ENCODE assay signal across 8 mouse cellular contexts in genomic region chr14:52244041-52244689, GRCm38 (mm10). TPM values are rescaled to one million over a fixed set of nuclear protein-coding genes. Genes with fewer than 3 reads are reported as not detected.
DNase-seq lines count a peak whose midpoint lies in the region; ATAC-seq lines count a peak whose summit lies in the region.

No protein-coding gene starts in this region.

- peak overlapping the region; percentile 87 for H3K9ac ChIP-seq in lung, embryonic 16.5 days (ENCODE audit: low read length)

- ATAC-seq in hematopoietic stem cell, adult 5-6 weeks (replicated peaks in 1 of 2; ENCODE audit: insufficient read depth in 1 of 2, low FRiP score in 2 of 2, low TSS enrichment in 1 of 2, low read depth in 1 of 2, poor library complexity in 2 of 2, severe bottlenecking in 2 of 2): peak; percentile 99 to 100
- peak; percentile 99 for ATAC-seq in lung, embryonic 16.5 days (ENCODE audit: low read depth)

- peaks cover 15% of the 10 kb centered on the region for H3K4me1 ChIP-seq in lung, embryonic 16.5 days (replicated peaks; ENCODE audit: control insufficient read depth, insufficient read depth, low read length)

- peak overlapping the region; percentile 86 for H3K4me3 ChIP-seq in lung, embryonic 16.5 days (ENCODE audit: low read length)

- no peaks in the 10 kb centered on the region for H3K9me3 ChIP-seq in lung, embryonic 16.5 days (ENCODE audit: control insufficient read depth, low read length)

- H3K4me2 ChIP-seq in lung, embryonic 16.5 days (ENCODE audit: low read depth, low read length): peak overlapping the region; percentile 86

- under 1% methylated on average over 32 of the region's 32 CpGs for WGBS in lung, embryonic 16.5 days

- peak overlapping the region; percentile 83 for H3K27ac ChIP-seq in lung, embryonic 16.5 days (ENCODE audit: low read length)

- peak; percentile 96 for DNase-seq in MEL-GATA-1-ER (ENCODE audit: extremely low read depth, low read depth)
- peak; percentile 100 for DNase-seq in cerebellum, adult 8-10 months
- peak; percentile 98 for DNase-seq in forelimb bud, embryonic 11.5 days (ENCODE audit: low read depth, low spot score)
- peak; percentile 99 for DNase-seq in layer of hippocampus, adult 9-10 months (ENCODE audit: low spot score)
- peak; percentile 99 for DNase-seq in ovary, postnatal 10 days (ENCODE audit: low spot score)
- DNase-seq in thymus, postnatal 10 days (ENCODE audit: low spot score in 2 of 2): peak; percentile 97 to 99

- no peaks in the 10 kb centered on the region for H3K27me3 ChIP-seq in lung, embryonic 16.5 days (ENCODE audit: control insufficient read depth, insufficient read depth, low read depth, low read length)

- no peaks in the 10 kb centered on the region for H3K36me3 ChIP-seq in lung, embryonic 16.5 days (ENCODE audit: control insufficient read depth, insufficient read depth, low read length)

RNA-seq across cellular contexts. Expression of gene Chd8, which starts 13.4 kb away (rescaled TPM):
- 78.1 and 88.8 TPM in 2 replicates for total RNA-seq in hematopoietic stem cell, adult 5-6 weeks (2017)
- polyA plus RNA-seq in lung, embryonic 16.5 days (2015; fragmentation: Nextera tagmentation; extraction: Ambion mirVana): 32.6 and 33.8 TPM in 2 replicates

RNA-seq across cellular contexts. Expression of gene Tox4, which starts 34.8 kb away (rescaled TPM):
- 55.6 and 59.0 TPM in 2 replicates for total RNA-seq in hematopoietic stem cell, adult 5-6 weeks (2017)
- 37.7 and 43.4 TPM in 2 replicates for polyA plus RNA-seq in lung, embryonic 16.5 days (2015; fragmentation: Nextera tagmentation; extraction: Ambion mirVana)

RNA-seq across cellular contexts. Expression of gene Rab2b, which starts 35.2 kb away (rescaled TPM):
- 12.7 and 14.1 TPM in 2 replicates for total RNA-seq in hematopoietic stem cell, adult 5-6 weeks (2017)
- 17.9 and 18.6 TPM in 2 replicates for polyA plus RNA-seq in lung, embryonic 16.5 days (2015; fragmentation: Nextera tagmentation; extraction: Ambion mirVana)

RNA-seq across cellular contexts. Expression of gene Supt16, which starts 46.9 kb away (rescaled TPM):
- 191 and 251 TPM in 2 replicates for total RNA-seq in hematopoietic stem cell, adult 5-6 weeks (2017)
- 51.8 and 55.8 TPM in 2 replicates for polyA plus RNA-seq in lung, embryonic 16.5 days (2015; fragmentation: Nextera tagmentation; extraction: Ambion mirVana)

Comparison
In these comparisons a context has a peak if more than half of its experiments do, and no peak if none do; other contexts are left out.
1. Peak in every context shown above with its lines: DNase-seq, ATAC-seq, H3K4me3 ChIP-seq and H3K27ac ChIP-seq.